Mouse (Mus musculus) c-Kit-negative CD71-positive TER-119-positive erythroid progenitor cells, embryonic 14.5 days (primary cell): Measurements from ENCODE around the gene Eml4.

Experiments
- DNase-seq: peaks from one replicate; pipeline ENCODE4 v3.0.0-alpha.2; 2013; ENCODE audit warnings: low read depth, low spot score

Eml4 gene

GRCm38 (mm10) chr17:83487762-83488161 is 137.0 kb downstream of the Eml4 start:
- DNase-seq = no peak

GRCm38 (mm10) chr17:83498889-83499288 is 148.2 kb downstream of the Eml4 start:
- DNase-seq = no peak

GRCm38 (mm10) chr17:83499692-83500091 is 149.0 kb downstream of the Eml4 start:
- DNase-seq = no peak

GRCm38 (mm10) chr17:83503693-83504092 is 153.0 kb downstream of the Eml4 start:
- DNase-seq = no peak

- no peak for DNase-seq
These were observed 161.4 kb downstream of the Eml4 start for GRCm38 (mm10) chr17:83512130-83512529.

GRCm38 (mm10) chr17:83513655-83514212 is 163.0 kb downstream of the Eml4 start:
- peak; percentile 44 for DNase-seq

- DNase-seq = peak; percentile 85
These were observed 163.5 kb downstream of the Eml4 start for GRCm38 (mm10) chr17:83514213-83514701.

- DNase-seq = no peak
These were observed 166.7 kb downstream of the Eml4 start, which contains the start of gene Cox7a2l for GRCm38 (mm10) chr17:83517280-83518015. Cox7a2l (minus strand) TSS chr17:83517330.

GRCm38 (mm10) chr17:83521881-83522280 is 171.2 kb downstream of the Eml4 start:
- no peak for DNase-seq

- DNase-seq = no peak
These were observed 172.1 kb downstream of the Eml4 start for GRCm38 (mm10) chr17:83522590-83523379.

GRCm38 (mm10) chr17:83524753-83525152 is 174.0 kb downstream of the Eml4 start:
- DNase-seq = no peak

- DNase-seq = no peak
These were observed 174.9 kb downstream of the Eml4 start for GRCm38 (mm10) chr17:83525596-83525995.

GRCm38 (mm10) chr17:83526091-83526561 is 175.4 kb downstream of the Eml4 start:
- no peak for DNase-seq

GRCm38 (mm10) chr17:83526624-83527532 is 176.1 kb downstream of the Eml4 start:
- no peak for DNase-seq

- no peak for DNase-seq
These were observed 177.1 kb downstream of the Eml4 start for GRCm38 (mm10) chr17:83527651-83528381.
